Mouse (Mus musculus): ENCODE measurements around the gene Hyls1. TPM values are rescaled to one million over a fixed set of nuclear protein-coding genes. Genes with fewer than 3 reads are reported as not detected.
"Not testable (repeated sequence)": the region's sequence is repeated elsewhere in the genome, so short reads cannot be mapped to it uniquely, and the experiment has no call there.

The Hyls1 gene
- polyA plus RNA-seq (2021) = 11.0 TPM

DNA sequence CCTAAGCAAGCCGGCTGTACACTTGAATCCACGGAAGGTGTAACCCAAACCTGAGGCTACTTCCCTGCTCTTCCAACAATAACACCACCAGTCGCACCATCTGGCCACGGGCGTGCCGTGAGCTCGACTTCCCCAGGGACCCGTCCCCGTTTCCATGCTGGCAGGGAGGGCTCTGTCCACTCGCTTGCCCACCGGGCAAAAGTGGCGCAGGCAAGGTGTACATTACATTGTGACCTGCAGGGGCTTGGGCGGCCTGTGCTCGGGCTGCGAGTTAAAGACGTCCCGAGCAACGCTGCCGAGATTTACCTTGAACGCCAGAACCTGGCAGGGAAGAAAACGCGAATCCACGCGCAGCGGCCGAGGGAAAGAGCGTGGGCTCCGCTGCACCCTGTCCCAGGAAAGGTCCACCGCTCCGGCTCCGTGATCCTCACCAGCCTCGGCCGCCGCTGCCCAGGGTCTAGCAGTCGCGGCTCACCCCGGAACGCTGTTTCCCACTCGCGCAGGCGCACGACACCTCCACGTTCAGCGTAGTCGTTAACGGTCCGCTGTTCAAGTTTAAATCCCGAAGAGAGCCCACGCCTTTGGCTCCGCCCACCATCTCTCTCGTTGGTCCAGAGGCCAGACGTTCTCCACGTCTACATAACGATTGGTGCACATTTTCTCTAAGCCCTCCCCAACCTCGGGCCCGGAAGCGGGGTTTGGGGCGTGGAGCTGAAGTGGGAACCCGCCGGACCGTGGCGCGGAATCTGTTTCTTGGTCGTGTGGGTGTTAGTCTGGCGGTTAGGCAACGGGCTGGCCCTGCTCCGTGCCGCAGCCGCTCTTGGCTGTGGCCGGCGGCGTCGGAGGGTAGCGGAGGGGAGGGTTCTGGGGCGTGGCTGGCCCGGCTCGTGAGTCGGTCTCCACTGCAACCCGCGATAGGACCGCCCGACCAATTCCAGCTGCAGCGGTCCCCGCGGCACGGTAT lies at the start of gene Hyls1, which contains the start of gene Pate2:
TSS of gene Hyls1 (minus strand) at position 828 of the 964 bp plus-strand sequence.
TSS of gene Pate2 (plus strand) at position 714 of the 964 bp plus-strand sequence.
- POLR2A ChIA-PET = no interaction called here
- no peaks in the 10 kb centered on the region for H3K27me3 ChIP-seq
- CTCF ChIA-PET = interaction anchor here (1.6 kb wide), 1 partner anchor 288 kb away, joined by 5 read pairs; no protein-coding TSS in a partner anchor
- no peak for TF ChIP-seq CTCF (IDR thresholded peaks at IDR 0.05)
- DNase-seq (ENCODE audit: low read depth, low spot score) (peak; percentile 79), ATAC-seq (peak; percentile 99)
- in situ Hi-C loops (cut with MboI; ENCODE audit: low pct_unique_long_range_greater_than_20kb) = no loop called here

DNA sequence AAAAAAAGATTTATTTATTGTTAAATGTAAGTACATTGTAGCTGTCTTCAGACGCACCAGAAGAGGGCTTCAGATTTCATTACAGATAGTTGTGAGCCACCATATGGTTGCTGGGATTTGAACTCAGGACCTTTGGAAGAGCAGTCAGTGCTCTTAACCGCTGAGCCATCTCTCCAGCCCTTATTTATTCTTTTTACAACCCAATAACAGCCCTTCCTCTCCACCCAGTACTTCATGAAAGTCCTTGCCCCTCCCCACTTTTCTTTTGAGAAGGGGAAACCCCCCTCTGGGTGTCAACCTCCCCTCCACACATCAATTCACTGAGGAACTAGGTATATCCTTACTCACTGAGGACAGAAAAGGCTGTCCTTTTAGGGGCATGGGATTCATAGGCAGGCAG lies 46.6 kb upstream of the Hyls1 start:
- peaks cover 22% of the 10 kb centered on the region for H3K27me3 ChIP-seq
- CTCF ChIA-PET; in situ Hi-C loops (cut with MboI; ENCODE audit: low pct_unique_long_range_greater_than_20kb); POLR2A ChIA-PET; DNase-seq (ENCODE audit: low read depth, low spot score); ATAC-seq: not testable (repeated sequence)

DNA sequence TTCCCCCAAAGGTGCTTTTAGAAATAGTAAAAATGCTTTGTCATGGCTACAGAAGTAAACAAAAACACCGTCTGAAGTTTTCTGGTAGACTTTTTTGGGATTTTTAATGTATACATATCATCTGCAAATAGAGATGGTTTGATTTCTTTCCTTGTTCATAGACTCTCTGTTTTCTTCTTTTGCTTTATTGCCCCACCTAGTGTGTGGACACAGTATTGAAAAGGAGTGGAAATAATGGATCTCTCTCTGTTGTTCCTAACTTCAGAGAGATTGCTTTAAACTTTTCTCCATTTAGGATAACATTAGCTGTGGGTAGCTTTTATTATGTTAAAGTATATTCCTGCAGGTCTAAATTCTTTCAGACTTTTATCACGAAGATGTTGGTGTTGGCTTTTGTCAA lies 43.8 kb upstream of the Hyls1 start:
- peak; percentile 30 for TF ChIP-seq CTCF (IDR thresholded peaks at IDR 0.05)
- POLR2A ChIA-PET = no interaction called here
- DNase-seq (ENCODE audit: low read depth, low spot score) (no peak), ATAC-seq (no peak)
- CTCF ChIA-PET = interaction anchor here (1.4 kb wide), 1 partner anchor 19 kb away, joined by 3 read pairs; no protein-coding TSS in a partner anchor
- H3K27me3 ChIP-seq = peaks cover 21% of the 10 kb centered on the region
- in situ Hi-C loops (cut with MboI; ENCODE audit: low pct_unique_long_range_greater_than_20kb) = no loop called here

DNA sequence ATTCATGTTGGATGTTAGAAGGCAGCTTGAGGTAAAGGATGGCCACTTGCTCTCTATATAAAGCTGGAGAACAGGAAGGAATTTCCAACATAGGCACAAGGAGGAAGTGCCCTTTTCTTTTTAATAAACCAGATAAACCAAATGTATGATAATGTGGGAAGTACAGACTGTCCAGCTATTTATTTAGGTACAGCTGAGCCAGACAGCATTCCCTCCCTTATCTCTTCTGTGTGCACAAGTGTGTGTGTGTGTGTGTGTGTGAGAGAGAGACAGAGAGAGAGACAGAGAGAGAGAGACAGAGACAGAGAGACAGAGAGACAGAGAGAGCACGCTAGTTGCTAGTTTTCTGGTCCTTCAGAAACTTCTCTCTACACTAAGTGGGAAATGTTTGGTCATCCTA lies 41.6 kb upstream of the Hyls1 start, which contains the start of gene Pate4:
TSS of gene Pate4 (minus strand) at position 101 of the 400 bp plus-strand sequence.
- ChIA-PET POLR2A (no interaction called here), CTCF (no interaction called here)
- in situ Hi-C loops (cut with MboI; ENCODE audit: low pct_unique_long_range_greater_than_20kb) = no loop called here

DNA sequence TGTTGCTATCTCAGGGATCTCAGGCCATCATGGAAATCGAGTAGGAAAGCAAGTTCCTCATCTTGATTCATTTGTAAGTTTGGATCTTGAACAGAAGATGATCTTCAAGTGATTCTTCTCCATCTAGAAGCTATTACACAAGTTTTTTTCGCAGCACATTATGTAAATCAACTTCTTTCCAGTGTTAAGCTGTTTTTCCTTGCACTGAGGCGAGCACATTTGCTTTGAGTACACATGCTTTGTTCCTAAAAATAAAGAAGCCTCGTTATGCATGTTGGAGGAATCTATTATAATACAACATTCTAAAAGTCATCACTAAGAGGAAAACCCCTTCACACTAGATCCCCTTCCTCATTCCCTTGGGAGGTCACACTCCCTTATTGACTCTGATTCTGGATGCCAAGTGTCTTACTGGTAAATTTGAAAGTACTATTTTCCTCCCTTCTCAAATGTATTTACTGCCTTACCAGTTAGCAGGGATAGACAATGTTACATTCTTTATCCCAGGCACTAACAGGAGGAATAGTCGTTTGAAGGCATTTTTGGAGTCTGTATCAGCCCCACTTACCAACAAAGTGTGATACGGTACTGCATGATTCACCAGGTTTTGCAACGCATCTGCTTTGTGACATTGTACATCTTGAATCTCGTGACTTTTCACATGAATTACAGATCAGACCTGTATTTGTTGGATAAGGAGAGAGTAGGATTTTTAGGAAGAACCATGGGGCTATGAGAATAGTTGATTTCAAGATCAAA lies 37.6 kb upstream of the Hyls1 start:
- in situ Hi-C loops (cut with MboI; ENCODE audit: low pct_unique_long_range_greater_than_20kb) = loop anchor here (5.0 kb wide), 1 partner anchor 354 kb away; no protein-coding TSS in a partner anchor
- ChIA-PET CTCF (no interaction called here), POLR2A (no interaction called here)
- peaks cover 29% of the 10 kb centered on the region for H3K27me3 ChIP-seq
- DNase-seq (ENCODE audit: low read depth, low spot score) (no peak), ATAC-seq (no peak)
- no peak for TF ChIP-seq CTCF (IDR thresholded peaks at IDR 0.05)

More for the DNA sequence above, 41.6 kb upstream of the Hyls1 start, which contains the start of gene Pate4:
- ATAC-seq = no peak
- TF ChIP-seq CTCF (IDR thresholded peaks at IDR 0.05) = no peak
- peaks cover 32% of the 10 kb centered on the region for H3K27me3 ChIP-seq
- no peak for DNase-seq (ENCODE audit: low read depth, low spot score)

DNA sequence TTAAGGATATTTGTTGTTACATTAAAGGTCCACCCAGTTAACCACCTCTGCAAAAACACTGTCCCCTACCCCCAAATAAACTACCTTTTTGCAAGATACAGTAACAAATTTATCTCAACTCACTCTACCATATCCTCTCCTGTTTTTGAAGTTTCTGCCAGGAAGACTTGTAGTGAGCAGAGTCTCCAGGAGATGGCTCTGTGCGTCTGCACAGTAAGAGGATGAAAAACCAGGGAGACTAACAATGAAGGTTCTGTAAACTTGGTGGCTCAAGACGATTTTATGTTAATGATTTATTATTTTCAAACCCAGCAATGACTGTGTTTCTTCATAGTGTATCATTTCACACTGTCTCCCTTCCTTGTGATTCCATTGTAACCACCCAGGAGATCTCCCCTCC lies 22.7 kb upstream of the Hyls1 start:
- H3K27me3 ChIP-seq = peaks cover 12% of the 10 kb centered on the region
- CTCF ChIA-PET = interaction anchor here (0.6 to 1.0 kb wide), 2 partner anchors 22 to 1095 kb away, joined by 3 to 4 read pairs; no protein-coding TSS in a partner anchor
- peak; percentile 76 for ATAC-seq
- in situ Hi-C loops (cut with MboI; ENCODE audit: low pct_unique_long_range_greater_than_20kb) = loop anchor here (10.0 kb wide), 2 partner anchors 112 to 1092 kb away; no protein-coding TSS in a partner anchor
- POLR2A ChIA-PET = interaction anchor here (0.6 kb wide), 1 partner anchor 260 kb away, joined by 5 read pairs; no protein-coding TSS in a partner anchor
- no peak for DNase-seq (ENCODE audit: low read depth, low spot score)
- peak; percentile 78 for TF ChIP-seq CTCF (IDR thresholded peaks at IDR 0.05)

DNA sequence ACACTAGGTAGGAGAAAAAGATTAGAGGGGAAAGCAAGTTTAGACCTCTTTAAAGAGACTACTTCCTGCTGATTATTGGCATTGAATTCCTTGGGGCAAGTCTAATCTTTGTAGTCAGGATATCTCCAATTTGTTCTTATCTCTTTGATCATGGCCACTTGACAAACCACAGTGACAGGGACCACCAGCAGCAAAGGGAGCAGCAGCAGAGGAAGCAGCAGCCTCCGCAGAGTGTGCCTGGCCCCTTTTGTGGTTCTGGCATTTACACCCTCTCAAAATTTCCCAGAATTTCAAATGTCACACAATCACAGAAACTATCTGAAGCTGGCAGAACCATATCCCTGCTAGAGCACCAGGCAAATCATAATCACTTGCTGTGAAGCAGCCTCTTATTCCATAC lies 17.5 kb upstream of the Hyls1 start:
- ChIA-PET CTCF (no interaction called here), POLR2A (interaction anchor here (0.7 kb wide), 1 partner anchor 847 kb away, joined by 4 read pairs; no protein-coding TSS in a partner anchor)
- no peak for TF ChIP-seq CTCF (IDR thresholded peaks at IDR 0.05)
- H3K27me3 ChIP-seq = peaks cover 31% of the 10 kb centered on the region
- no peak for ATAC-seq
- in situ Hi-C loops (cut with MboI; ENCODE audit: low pct_unique_long_range_greater_than_20kb) = no loop called here
- DNase-seq (ENCODE audit: low read depth, low spot score) = no peak

DNA sequence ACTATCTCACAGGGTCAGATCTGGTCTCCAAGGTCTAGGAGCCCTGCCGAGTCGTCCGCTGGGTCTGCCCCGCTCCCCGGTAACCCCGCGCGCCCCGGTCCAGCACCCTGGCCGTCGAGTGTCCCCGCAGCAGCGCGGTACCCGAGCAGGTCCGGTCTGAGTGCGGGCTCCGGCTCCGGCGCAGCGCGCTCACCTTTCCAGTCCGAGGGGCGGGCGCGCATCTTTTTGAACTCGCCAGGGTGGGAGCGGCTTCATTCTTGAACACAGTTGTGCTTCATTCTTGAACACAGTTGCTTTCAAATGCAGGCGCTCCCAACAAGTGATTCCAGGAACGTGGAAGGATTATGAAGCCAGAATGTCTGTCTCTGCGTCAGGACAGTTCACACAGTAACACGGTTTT lies 4.2 kb upstream of the Hyls1 start:
- no peak for DNase-seq (ENCODE audit: low read depth, low spot score)

DNA sequence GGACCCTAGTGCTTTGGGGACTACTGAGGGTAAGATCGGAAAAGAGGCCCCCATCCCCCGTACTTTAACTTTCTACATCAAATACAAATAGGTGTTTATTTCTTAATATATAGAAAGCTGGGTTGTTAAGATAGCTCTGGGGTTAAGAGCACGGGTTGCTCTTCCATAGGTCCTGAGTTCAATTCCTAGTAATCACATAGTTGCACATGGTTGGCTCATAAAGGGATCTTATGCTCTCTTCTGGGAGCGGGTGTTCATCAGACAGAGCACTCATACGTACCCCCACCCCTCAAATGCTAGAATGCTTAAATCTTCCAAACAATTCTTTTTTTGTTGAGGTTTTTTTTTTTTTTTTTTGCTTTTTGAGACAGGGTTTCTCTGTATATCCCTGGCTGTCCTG lies 465 bp upstream of the Hyls1 start:
- POLR2A ChIA-PET = no interaction called here
- CTCF ChIA-PET = no interaction called here
- in situ Hi-C loops (cut with MboI; ENCODE audit: low pct_unique_long_range_greater_than_20kb) = no loop called here
- no peak for ATAC-seq
- H3K27me3 ChIP-seq = peaks cover 6% of the 10 kb centered on the region
- no peak for DNase-seq (ENCODE audit: low read depth, low spot score)
- no peak for TF ChIP-seq CTCF (IDR thresholded peaks at IDR 0.05)

More for the DNA sequence above, 4.2 kb upstream of the Hyls1 start:
- peaks cover 12% of the 10 kb centered on the region for H3K27me3 ChIP-seq
- no peak for ATAC-seq
- TF ChIP-seq CTCF (IDR thresholded peaks at IDR 0.05) = no peak
- ChIA-PET CTCF (no interaction called here), POLR2A (no interaction called here)
- in situ Hi-C loops (cut with MboI; ENCODE audit: low pct_unique_long_range_greater_than_20kb) = no loop called here

DNA sequence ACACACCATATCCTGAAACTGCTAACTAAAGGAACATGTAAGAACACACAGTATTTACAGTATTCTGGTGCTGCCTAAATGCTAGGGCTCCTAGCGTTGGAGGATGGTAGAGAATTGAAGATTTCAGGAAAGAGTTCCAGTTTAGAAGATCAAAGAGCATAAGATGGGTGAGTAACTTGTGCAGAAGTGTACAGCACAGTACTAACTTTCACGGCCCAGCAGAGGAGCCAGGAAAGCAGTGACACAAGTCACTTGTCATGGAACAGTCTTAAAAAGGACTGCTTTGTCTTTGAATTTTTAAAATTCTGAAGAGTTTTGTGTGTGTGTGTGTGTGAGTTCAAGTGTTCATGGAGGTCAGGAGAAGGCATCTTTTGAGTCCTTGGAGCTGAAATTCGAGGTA lies 2.2 kb downstream of the Hyls1 start:
- in situ Hi-C loops (cut with MboI; ENCODE audit: low pct_unique_long_range_greater_than_20kb) = no loop called here
- no peak for TF ChIP-seq CTCF (IDR thresholded peaks at IDR 0.05)
- CTCF ChIA-PET = no interaction called here
- no peak for DNase-seq (ENCODE audit: low read depth, low spot score)
- no peak for ATAC-seq
- POLR2A ChIA-PET = no interaction called here
- no peaks in the 10 kb centered on the region for H3K27me3 ChIP-seq
